Mouse (Mus musculus): ENCODE measurements around the gene Slco1a5.
"Not testable (repeated sequence)": the region's sequence is repeated elsewhere in the genome, so short reads cannot be mapped to it uniquely, and the experiment has no call there.

Slco1a5 gene

GRCm38 (mm10) chr6:142322881-142323280 is at the start of gene Slco1a5:
Gene Slco1a5 (minus strand): TSS chr6:142322981.
- DNase-seq (ENCODE audit: low spot score in 2 of 2), result no peak

GRCm38 (mm10) chr6:142369568-142369967 is 46.8 kb upstream of the Slco1a5 start:
- DNase-seq (ENCODE audit: low spot score in 2 of 2), result no peak

GRCm38 (mm10) chr6:142367565-142367964 is 44.8 kb upstream of the Slco1a5 start:
- no peak for DNase-seq (ENCODE audit: low spot score in 2 of 2)

GRCm38 (mm10) chr6:142366473-142367018 is 43.8 kb upstream of the Slco1a5 start:
- DNase-seq (ENCODE audit: low spot score in 2 of 2), result no peak

- no peak for DNase-seq (ENCODE audit: low spot score in 2 of 2)
These were observed 43.1 kb upstream of the Slco1a5 start for GRCm38 (mm10) chr6:142365742-142366472.

GRCm38 (mm10) chr6:142363019-142363576 is 40.3 kb upstream of the Slco1a5 start:
- no peak for DNase-seq (ENCODE audit: low spot score in 2 of 2)

- no peak for DNase-seq (ENCODE audit: low spot score in 2 of 2)
These were observed 39.3 kb upstream of the Slco1a5 start for GRCm38 (mm10) chr6:142362036-142362435.

- no peak for DNase-seq (ENCODE audit: low spot score in 2 of 2)
These were observed 34.3 kb upstream of the Slco1a5 start for GRCm38 (mm10) chr6:142357106-142357505.

- DNase-seq (ENCODE audit: low spot score in 2 of 2), result not testable (repeated sequence)
These were observed 29.3 kb upstream of the Slco1a5 start for GRCm38 (mm10) chr6:142352099-142352498.

- no peak for DNase-seq (ENCODE audit: low spot score in 2 of 2)
These were observed 24.9 kb upstream of the Slco1a5 start for GRCm38 (mm10) chr6:142347431-142348385.

- DNase-seq (ENCODE audit: low spot score in 2 of 2), result no peak
These were observed 23.7 kb upstream of the Slco1a5 start for GRCm38 (mm10) chr6:142346181-142347110.

GRCm38 (mm10) chr6:142345440-142346038 is 22.8 kb upstream of the Slco1a5 start, which contains the start of gene Pyroxd1:
Gene Pyroxd1 (plus strand): TSS chr6:142345654.
- DNase-seq (ENCODE audit: low spot score in 2 of 2), result peak; percentile 81 to 85

GRCm38 (mm10) chr6:142343561-142343960 is 20.8 kb upstream of the Slco1a5 start:
- DNase-seq (ENCODE audit: low spot score in 2 of 2), result peak; percentile 33 to 47

- no peak for DNase-seq (ENCODE audit: low spot score in 2 of 2)
These were observed 16.8 kb upstream of the Slco1a5 start for GRCm38 (mm10) chr6:142339576-142339975.

GRCm38 (mm10) chr6:142338961-142339360 is 16.2 kb upstream of the Slco1a5 start:
- DNase-seq (ENCODE audit: low spot score in 2 of 2), result no peak

GRCm38 (mm10) chr6:142329201-142329600 is 6.4 kb upstream of the Slco1a5 start:
- DNase-seq (ENCODE audit: low spot score in 2 of 2), result no peak

GRCm38 (mm10) chr6:142326598-142326997 is 3.8 kb upstream of the Slco1a5 start:
- no peak for DNase-seq (ENCODE audit: low spot score in 2 of 2)

- no peak for DNase-seq (ENCODE audit: low spot score in 2 of 2)
These were observed 5.7 kb downstream of the Slco1a5 start for GRCm38 (mm10) chr6:142317106-142317505.

- DNase-seq (ENCODE audit: low spot score in 2 of 2), result no peak
These were observed 8.5 kb downstream of the Slco1a5 start for GRCm38 (mm10) chr6:142314285-142314684.

- DNase-seq (ENCODE audit: low spot score in 2 of 2), result no peak
These were observed 17.7 kb downstream of the Slco1a5 start for GRCm38 (mm10) chr6:142305076-142305475.
